Mouse (Mus musculus): ENCODE data around the gene Gaa. TPM values are rescaled to one million over a fixed set of nuclear protein-coding genes. Genes with fewer than 3 reads are reported as not detected.

Gene Gaa
- total and polyA plus RNA-seq, 2 experiments from 2014 or later, result 56.3 to 91.1 TPM

GRCm38 (mm10) chr11:119330592-119330991, 62.9 kb downstream of the Gaa start:
- no peaks in the 10 kb centered on the region for H3K27me3 ChIP-seq (ENCODE audit: control insufficient read depth, insufficient read depth, low read length)
- H3K9ac ChIP-seq (replicated peaks; ENCODE audit: low read depth, low read length), result no peak overlapping the region
- no peak overlapping the region for H3K4me2 ChIP-seq (ENCODE audit: low read depth, low read length)
- TF ChIP-seq CTCF (IDR thresholded peaks at IDR 0.05; ENCODE audit: low read depth) (no peak), EP300 (IDR thresholded peaks at IDR 0.05; ENCODE audit: low read depth) (no peak)
- 52% methylated on average over 4 of the region's 4 CpGs for WGBS
- DNase-seq (ENCODE audit: low spot score), result no peak
- H3K4me1 ChIP-seq (ENCODE audit: control insufficient read depth, insufficient read depth), result no peaks in the 10 kb centered on the region
- no peaks in the 10 kb centered on the region for H3K9me3 ChIP-seq (replicated peaks; ENCODE audit: control insufficient read depth, low read length)
- H3K4me3 ChIP-seq (ENCODE audit: low read depth, low read length), result no peak overlapping the region
- no peaks in the 10 kb centered on the region for H3K36me3 ChIP-seq (replicated peaks; ENCODE audit: control insufficient read depth, insufficient read depth, low read length)
- H3K27ac ChIP-seq (ENCODE audit: low read depth), result no peak overlapping the region
- ATAC-seq (ENCODE audit: insufficient read depth, low read depth), result no peak; the same call in 1 of the 2 replicates

GRCm38 (mm10) chr11:119331970-119332369, 64.3 kb downstream of the Gaa start:
- DNase-seq (ENCODE audit: low spot score), result no peak
- Histone ChIP-seq H3K27ac (ENCODE audit: low read depth) (no peak overlapping the region), H3K4me3 (ENCODE audit: low read depth, low read length) (no peak overlapping the region), H3K27me3 (ENCODE audit: control insufficient read depth, insufficient read depth, low read length) (no peaks in the 10 kb centered on the region), H3K36me3 (replicated peaks; ENCODE audit: control insufficient read depth, insufficient read depth, low read length) (no peaks in the 10 kb centered on the region), H3K4me1 (ENCODE audit: control insufficient read depth, insufficient read depth) (no peaks in the 10 kb centered on the region), H3K9me3 (replicated peaks; ENCODE audit: control insufficient read depth, low read length) (no peaks in the 10 kb centered on the region), H3K4me2 (ENCODE audit: low read depth, low read length) (no peak overlapping the region), H3K9ac (replicated peaks; ENCODE audit: low read depth, low read length) (no peak overlapping the region)
- WGBS, result 27% methylated on average over 3 of the region's 3 CpGs
- no peak for TF ChIP-seq EP300 (IDR thresholded peaks at IDR 0.05; ENCODE audit: low read depth)
- TF ChIP-seq CTCF (IDR thresholded peaks at IDR 0.05; ENCODE audit: low read depth), result no peak
- no peak for ATAC-seq (ENCODE audit: insufficient read depth, low read depth)

Other genes starting within 250 kb of the Gaa start
- 1.8 and 13.0 TPM in 2 replicates for gene Cbx2, start 244.9 kb upstream of the Gaa start, total RNA-seq (2014; rRNA removed; ENCODE audit: low replicate concordance)
- gene Cbx2, start 244.9 kb upstream of the Gaa start, polyA plus RNA-seq (2015; fragmentation: Nextera tagmentation; extraction: Ambion mirVana), result 5.7 and 5.8 TPM in 2 replicates
- 1.6 and 3.2 TPM in 2 replicates for gene Cbx8, start 226.9 kb upstream of the Gaa start, total RNA-seq (2014; rRNA removed; ENCODE audit: low replicate concordance)
- 5.1 and 7.0 TPM in 2 replicates for gene Cbx8, start 226.9 kb upstream of the Gaa start, polyA plus RNA-seq (2015; fragmentation: Nextera tagmentation; extraction: Ambion mirVana)
- gene Cbx4, start 181.7 kb upstream of the Gaa start, total RNA-seq (2014; rRNA removed; ENCODE audit: low replicate concordance), result 12.1 and 23.1 TPM in 2 replicates
- 6.8 and 8.2 TPM in 2 replicates for gene Cbx4, start 181.7 kb upstream of the Gaa start, polyA plus RNA-seq (2015; fragmentation: Nextera tagmentation; extraction: Ambion mirVana)
- 46.4 and 50.8 TPM in 2 replicates for gene Tbc1d16, start 39.4 kb upstream of the Gaa start, total RNA-seq (2014; rRNA removed; ENCODE audit: low replicate concordance)
- gene Tbc1d16, start 39.4 kb upstream of the Gaa start, polyA plus RNA-seq (2015; fragmentation: Nextera tagmentation; extraction: Ambion mirVana), result 12.4 and 12.9 TPM in 2 replicates
- 0.39 TPM in 1 of 2 replicates, not detected in the other for gene Ccdc40, start 39.3 kb upstream of the Gaa start, total RNA-seq (2014; rRNA removed; ENCODE audit: low replicate concordance)
- 0.62 and 0.68 TPM in 2 replicates for gene Ccdc40, start 39.3 kb upstream of the Gaa start, polyA plus RNA-seq (2015; fragmentation: Nextera tagmentation; extraction: Ambion mirVana)
- gene Eif4a3, start 32.2 kb downstream of the Gaa start, total RNA-seq (2014; rRNA removed; ENCODE audit: low replicate concordance), result 156 and 157 TPM in 2 replicates
- 197 and 212 TPM in 2 replicates for gene Eif4a3, start 32.2 kb downstream of the Gaa start, polyA plus RNA-seq (2015; fragmentation: Nextera tagmentation; extraction: Ambion mirVana)
- gene Card14, start 39.9 kb downstream of the Gaa start, total RNA-seq (2014; rRNA removed; ENCODE audit: low replicate concordance), result 0.66 and 1.2 TPM in 2 replicates
- 0.41 and 0.48 TPM in 2 replicates for gene Card14, start 39.9 kb downstream of the Gaa start, polyA plus RNA-seq (2015; fragmentation: Nextera tagmentation; extraction: Ambion mirVana)
- 3.1 and 14.8 TPM in 2 replicates for gene Sgsh, start 87.6 kb downstream of the Gaa start, total RNA-seq (2014; rRNA removed; ENCODE audit: low replicate concordance)
- gene Sgsh, start 87.6 kb downstream of the Gaa start, polyA plus RNA-seq (2015; fragmentation: Nextera tagmentation; extraction: Ambion mirVana), result 4.7 and 6.5 TPM in 2 replicates
- gene Slc26a11, start 87.7 kb downstream of the Gaa start, total RNA-seq (2014; rRNA removed; ENCODE audit: low replicate concordance), result 4.0 and 4.4 TPM in 2 replicates
- gene Slc26a11, start 87.7 kb downstream of the Gaa start, polyA plus RNA-seq (2015; fragmentation: Nextera tagmentation; extraction: Ambion mirVana), result 5.2 and 7.0 TPM in 2 replicates
- 36.7 and 45.4 TPM in 2 replicates for gene Rnf213, start 125.2 kb downstream of the Gaa start, total RNA-seq (2014; rRNA removed; ENCODE audit: low replicate concordance)
- 3.4 and 4.5 TPM in 2 replicates for gene Rnf213, start 125.2 kb downstream of the Gaa start, polyA plus RNA-seq (2015; fragmentation: Nextera tagmentation; extraction: Ambion mirVana)
- gene Endov, start 223.5 kb downstream of the Gaa start, total RNA-seq (2014; rRNA removed; ENCODE audit: low replicate concordance), result 10.2 and 15.0 TPM in 2 replicates
- gene Endov, start 223.5 kb downstream of the Gaa start, polyA plus RNA-seq (2015; fragmentation: Nextera tagmentation; extraction: Ambion mirVana), result 6.4 and 7.4 TPM in 2 replicates